Mouse (Mus musculus): ENCODE results near the gene Socs5.

Socs5 gene

GRCm38 (mm10) chr17:87169076-87169475, 61.6 kb downstream of the Socs5 start:
- DNase-seq = no peak

- DNase-seq = no peak
These were observed 62.9 kb downstream of the Socs5 start for GRCm38 (mm10) chr17:87170364-87170763.

- DNase-seq = no peak
These were observed 64.6 kb downstream of the Socs5 start for GRCm38 (mm10) chr17:87172031-87172430.

GRCm38 (mm10) chr17:87173966-87174365, 66.5 kb downstream of the Socs5 start:
- DNase-seq = no peak

GRCm38 (mm10) chr17:87174651-87175331, 67.3 kb downstream of the Socs5 start:
- DNase-seq = no peak

DNA sequence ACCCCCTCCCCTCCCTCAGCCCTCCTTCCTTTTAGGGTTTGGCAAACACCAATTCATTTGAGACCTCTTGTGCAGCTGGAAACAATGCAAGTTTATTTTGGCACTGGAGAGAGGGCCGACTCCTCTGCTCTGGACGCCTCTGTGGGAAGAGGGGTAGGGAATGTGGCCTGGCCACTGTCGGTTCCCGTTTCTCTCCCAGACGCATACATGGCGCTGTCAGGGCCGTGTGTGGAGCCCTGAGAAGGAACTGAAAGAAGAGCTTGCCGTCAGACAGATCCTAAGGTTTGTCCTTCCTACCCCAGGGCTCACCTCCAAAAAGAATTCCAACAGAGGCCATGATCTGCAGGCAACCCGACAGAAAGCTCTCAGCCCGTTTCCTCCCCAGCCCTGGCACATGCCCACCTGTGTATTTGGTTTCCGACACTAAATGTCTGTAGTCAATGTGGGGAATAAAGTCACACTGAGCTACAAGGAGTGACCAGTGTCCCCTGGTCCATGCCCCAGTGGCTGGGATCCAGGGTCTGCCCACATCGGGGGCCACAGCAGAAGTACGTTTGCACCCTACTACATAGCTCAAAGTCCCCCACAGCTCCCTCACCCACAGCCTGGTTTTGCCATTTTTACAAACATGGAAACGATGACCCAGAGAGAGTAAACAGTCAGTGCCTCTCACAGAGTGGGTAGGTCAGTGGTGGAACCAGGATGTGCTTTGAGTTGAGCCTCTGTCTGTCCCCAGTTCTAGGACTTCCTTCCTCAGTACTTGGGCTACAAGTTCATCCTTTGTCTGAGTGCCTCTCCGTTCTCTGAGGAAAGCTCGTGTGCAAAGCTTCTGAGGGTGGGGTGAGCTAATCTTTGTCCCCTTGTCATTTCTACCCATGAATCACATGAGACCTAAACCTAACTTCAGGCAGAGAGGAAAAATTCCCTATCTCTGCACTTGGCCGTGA, 68.9 kb downstream of the Socs5 start:
- no peak for DNase-seq

DNA sequence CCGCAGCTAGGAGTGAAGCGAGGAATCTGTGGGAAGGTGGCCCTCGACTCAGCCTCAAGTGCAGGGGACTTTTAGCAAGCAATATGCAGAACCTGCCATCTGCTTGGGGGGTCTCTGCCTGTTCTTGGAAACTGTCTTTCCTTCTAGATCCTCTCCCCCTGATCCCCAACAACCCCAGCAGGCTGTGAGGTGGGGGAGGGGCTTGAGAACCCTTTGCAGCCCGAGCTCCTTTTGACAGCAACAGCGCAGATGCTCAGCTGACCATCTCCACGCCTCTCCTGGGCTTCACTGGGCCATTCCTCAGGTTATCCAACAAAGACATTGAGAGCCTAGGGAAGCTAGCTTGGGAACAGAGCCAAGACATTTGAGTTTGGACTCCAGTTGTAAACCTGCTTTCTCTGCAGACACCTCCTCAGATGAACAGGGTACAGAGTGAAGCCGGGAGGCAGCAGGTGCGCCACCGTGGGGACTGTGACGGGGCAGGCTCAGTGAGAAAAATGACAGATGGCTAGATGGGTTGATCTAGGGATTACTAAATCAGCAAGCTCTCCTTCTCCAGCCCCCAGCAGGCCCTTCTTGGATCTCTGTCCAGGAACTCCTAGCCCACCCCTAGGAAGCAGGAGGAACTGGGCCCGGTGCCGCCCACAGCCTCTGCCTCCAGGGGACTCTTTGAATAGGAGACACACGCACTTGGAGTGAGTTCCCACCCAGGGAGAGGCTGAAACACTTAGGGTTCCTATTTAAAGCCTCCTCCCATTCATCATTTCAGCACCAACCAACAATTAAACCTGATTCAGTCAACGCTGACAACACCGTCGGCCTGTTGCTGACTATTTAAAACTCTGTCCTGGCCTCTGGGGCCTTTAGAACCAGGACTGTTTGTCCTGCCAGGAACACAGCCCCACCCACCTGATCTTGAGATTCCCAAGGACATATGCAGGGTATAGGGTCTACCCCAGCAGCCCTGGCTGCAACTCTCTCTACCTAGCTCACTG, 71.4 kb downstream of the Socs5 start:
- DNase-seq = peak; percentile 75 to 79

- no peak for DNase-seq
These were observed 72.6 kb downstream of the Socs5 start for GRCm38 (mm10) chr17:87179939-87180550.

DNA sequence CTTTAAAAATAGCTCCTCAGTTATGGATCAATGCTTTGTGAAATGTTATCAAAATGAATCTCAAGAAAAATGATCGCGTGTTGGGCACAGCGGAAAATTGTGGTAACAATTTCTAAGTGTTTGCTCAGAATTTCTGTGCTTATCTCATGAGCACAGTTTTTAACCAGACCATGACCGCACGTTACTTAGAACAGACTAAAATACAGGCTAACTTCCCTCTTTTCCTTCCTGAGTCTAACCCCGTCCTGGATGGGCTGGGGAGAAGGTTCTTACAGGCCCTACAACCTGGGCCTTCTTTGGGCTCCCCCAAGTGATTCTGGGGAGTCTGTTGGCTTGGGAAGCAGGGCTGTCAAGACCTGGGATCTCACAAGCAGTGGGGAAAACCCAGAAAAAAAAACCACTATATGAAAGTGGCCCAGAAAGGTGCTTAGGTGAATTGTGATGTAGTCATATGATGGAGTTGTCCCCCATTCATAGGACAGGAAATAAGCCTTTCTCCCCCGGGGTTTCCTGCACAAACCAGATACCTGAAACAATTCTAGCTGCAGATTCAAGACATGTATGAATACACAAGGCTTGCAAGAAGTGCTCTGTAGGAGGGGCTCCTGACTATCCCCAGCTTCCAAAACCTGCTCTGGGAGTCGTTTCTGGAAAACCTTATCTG, 74.3 kb downstream of the Socs5 start:
- DNase-seq = no peak

DNA sequence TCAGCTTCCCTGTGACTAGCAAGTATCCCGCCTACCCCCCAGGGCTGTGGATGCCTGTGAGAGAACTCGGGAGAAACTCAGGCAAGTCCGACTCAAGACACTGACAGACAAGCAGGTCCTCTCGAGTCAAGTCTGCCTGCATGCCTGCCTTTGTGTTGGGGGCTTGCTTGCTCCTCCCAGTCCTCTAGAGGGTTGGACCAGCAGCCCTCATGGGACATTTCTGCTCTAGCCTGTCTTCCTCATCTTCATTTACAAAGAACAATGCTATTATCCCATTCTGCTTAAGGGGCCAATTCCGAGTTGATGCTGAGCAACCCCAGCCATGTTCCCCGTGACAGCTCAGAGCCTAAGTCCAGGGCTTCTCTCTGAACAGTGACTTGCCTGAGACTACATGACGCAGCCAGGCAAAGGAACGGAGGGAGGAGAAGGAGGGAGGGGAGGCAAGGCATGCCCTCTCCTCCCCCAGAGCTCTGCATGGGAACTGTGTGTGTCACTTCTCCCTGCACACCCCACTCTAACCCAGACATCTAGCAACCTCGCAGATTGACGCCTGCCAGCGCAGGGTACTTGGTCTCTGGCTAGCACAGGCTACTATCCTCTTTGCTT, 78.1 kb downstream of the Socs5 start:
- DNase-seq = no peak

DNA sequence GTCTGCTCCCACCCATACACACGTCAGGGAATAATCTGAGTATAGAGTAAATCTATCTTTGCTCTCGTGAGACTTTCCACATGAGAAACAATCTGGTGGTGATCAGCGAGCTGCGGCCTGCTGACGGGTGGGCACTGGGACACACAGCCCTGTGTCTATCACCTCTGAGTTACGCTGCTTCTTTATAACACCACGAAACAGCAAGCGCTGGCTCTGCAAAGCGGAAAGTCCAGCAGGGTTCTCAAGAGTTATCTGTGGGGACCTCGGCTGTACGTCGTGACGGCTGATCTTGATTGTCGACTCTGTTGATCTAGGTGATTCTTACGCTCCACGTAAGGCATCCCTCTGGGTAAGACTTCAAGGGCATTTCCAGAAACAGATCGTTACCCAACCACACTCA, 79.5 kb downstream of the Socs5 start:
- no peak for DNase-seq

Data from cerebellum, postnatal 25 days (tissue).